Mouse (Mus musculus) stomach, postnatal 0 days (tissue): ENCODE measurements around the gene Larp1. TPM values are rescaled to one million over a fixed set of nuclear protein-coding genes. Genes with fewer than 3 reads are reported as not detected.

Source experiments
- ATAC-seq: fragments of 200-750 bp; cut with Nextera tagmentation; 2 replicates; pipeline ENCODE4 v1.8.0; 2017; ENCODE audit not compliant: low FRiP score, low TSS enrichment
- DNase-seq: peaks from one replicate; pipeline ENCODE4 v3.0.0-alpha.2; 2016; ENCODE audit warnings: low spot score
- H3K27ac ChIP-seq: fragments of 300-500 bp; sonication (generic); replicated peaks from 2 replicates; pipeline ENCODE4 v1.5.1; 2014; ENCODE audit warnings: mild to moderate bottlenecking, control low read depth
- H3K27me3 ChIP-seq: fragments of 300-500 bp; sonication (generic); 2 replicates; pipeline ENCODE4 v1.6.1; 2014; ENCODE audit warnings: low read length; ENCODE audit not compliant: control insufficient read depth, insufficient read depth
- H3K36me3 ChIP-seq: fragments of 300-500 bp; sonication (generic); 2 replicates; pipeline ENCODE4 v1.6.1; 2014; ENCODE audit warnings: low read length, mixed read lengths; ENCODE audit not compliant: control insufficient read depth, insufficient read depth
- H3K4me1 ChIP-seq: fragments of 300-500 bp; sonication (generic); replicated peaks from 2 replicates; pipeline ENCODE4 v1.6.1; 2014; ENCODE audit warnings: antibody characterized with exemption; ENCODE audit not compliant: control insufficient read depth, insufficient read depth
- H3K4me2 ChIP-seq: fragments of 300-500 bp; sonication (generic); replicated peaks from 2 replicates; pipeline ENCODE4 v1.6.1; 2014; ENCODE audit warnings: low read depth, mild to moderate bottlenecking, control low read depth, moderate library complexity
- H3K4me3 ChIP-seq: fragments of 300-500 bp; sonication (generic); 2 replicates; pipeline ENCODE4 v1.5.1; 2014; ENCODE audit warnings: low read depth, low read length, control low read depth
- H3K9ac ChIP-seq: fragments of 300-500 bp; sonication (generic); 2 replicates; pipeline ENCODE4 v1.6.1; 2014; ENCODE audit warnings: mild to moderate bottlenecking, low read length, control low read depth, mixed read lengths
- H3K9me3 ChIP-seq: fragments of 300-500 bp; sonication (generic); 2 replicates; pipeline ENCODE4 v1.6.1; 2016; ENCODE audit warnings: low read length; ENCODE audit not compliant: control insufficient read depth
- CTCF ChIP-seq: IDR thresholded peaks from 2 replicates; pipeline ENCODE4 v1.5.1; 2016; ENCODE audit warnings: antibody characterized with exemption, low read depth, mild to moderate bottlenecking, moderate library complexity
- EP300 ChIP-seq: optimal IDR thresholded peaks from 2 replicates; pipeline ENCODE3; 2016; ENCODE audit warnings: antibody characterized with exemption
- WGBS: fragments of 180-500 bp; shearing (Covaris S2); extraction: QIAGEN DNeasy Blood & Tissue Kit; methylation state at CpG from one replicate; pipeline ENCODE4 v1.1.7; 2014; 5-methylcytosine and 5-hydroxymethylcytosine counted together
- polyA plus RNA-seq: library from polyadenylated mRNA; unstranded; fragments of >200 nt; fragmentation: Nextera tagmentation; extraction: Ambion mirVana; gene quantifications from 2 replicates; pipeline ENCODE4 v1.2.1, GENCODE M21; 2015

Gene Larp1
- polyA plus RNA-seq, 1 experiment from 2014 or later, result 11.6 TPM

DNA sequence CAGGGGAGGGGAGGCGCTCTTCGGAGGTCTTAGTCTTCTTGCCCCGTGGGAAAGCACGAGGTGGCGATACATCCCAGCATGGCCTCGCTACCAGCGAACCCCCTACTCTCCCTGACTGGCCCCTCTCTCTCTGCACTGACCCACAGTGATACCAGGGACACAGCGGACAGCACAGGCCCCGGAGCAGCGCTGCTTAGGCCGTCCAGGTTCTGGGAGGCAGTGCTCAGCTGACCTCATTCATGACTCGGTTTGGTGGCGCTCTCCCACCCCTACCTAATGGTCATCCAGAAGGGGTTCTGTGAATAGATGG, 94.4 kb downstream of the Larp1 start:
- H3K27me3 ChIP-seq, result no peaks in the 10 kb centered on the region
- DNase-seq (no peak), ATAC-seq (no peak; the same call in 1 of the 2 replicates)
- peak overlapping the region; percentile 48 for H3K9ac ChIP-seq
- TF ChIP-seq CTCF (no peak), EP300 (no peak)
- peak overlapping the region; percentile 4; the same call in 1 of the 2 replicates for H3K4me3 ChIP-seq
- no peaks in the 10 kb centered on the region for H3K36me3 ChIP-seq
- peak overlapping the region; percentile 66; the same call in 1 of the 2 replicates for H3K27ac ChIP-seq
- H3K9me3 ChIP-seq, result no peaks in the 10 kb centered on the region
- WGBS, result 55% methylated on average over 13 of the region's 13 CpGs
- peak overlapping the region; percentile 33 for H3K4me2 ChIP-seq
- H3K4me1 ChIP-seq, result no peaks in the 10 kb centered on the region; the same call in 1 of the 2 replicates

DNA sequence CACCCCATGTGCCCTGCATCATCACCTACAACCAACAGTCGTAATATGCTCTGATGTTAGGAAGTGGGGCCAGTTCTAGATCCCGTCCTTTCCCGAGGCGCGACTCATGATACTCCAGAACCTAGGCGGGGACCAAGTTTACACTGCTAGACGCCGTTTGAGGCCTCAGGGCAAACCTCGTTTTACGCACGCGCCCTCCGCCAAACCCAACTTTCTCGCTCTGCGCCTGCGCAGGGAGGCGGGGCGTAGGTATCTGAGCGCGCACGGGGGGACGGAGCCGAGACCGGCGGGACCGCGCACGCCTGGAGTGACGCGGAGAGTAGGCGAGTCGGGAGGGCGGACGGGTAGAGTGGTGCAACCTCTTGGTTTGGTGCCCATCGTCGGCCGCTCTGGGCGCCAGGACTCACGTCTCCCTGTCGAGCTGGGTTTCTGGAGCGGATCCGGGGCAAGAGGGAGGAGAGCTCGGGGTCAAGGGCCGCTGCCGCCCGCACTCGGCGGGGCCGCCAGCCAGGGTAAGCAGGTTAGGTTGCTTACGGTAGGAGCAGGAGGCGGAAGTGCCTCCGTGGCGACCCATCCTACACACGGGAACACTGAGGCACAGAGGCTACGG, 94.9 kb downstream of the Larp1 start, which contains the start of gene Cnot8:
Cnot8 (plus strand) TSS at position 457 of the 610 bp plus-strand sequence.
- H3K27ac ChIP-seq, result peak within 1 kb of the TSS; percentile 94
- no peaks in the 10 kb centered on the region for H3K27me3 ChIP-seq
- no peaks in the 10 kb centered on the region; the same call in 1 of the 2 replicates for H3K4me1 ChIP-seq
- DNase-seq, result peak; percentile 100
- ATAC-seq, result peak; percentile 98
- H3K9me3 ChIP-seq, result no peaks in the 10 kb centered on the region
- WGBS, result under 1% methylated on average over 54 of the region's 55 CpGs
- H3K9ac ChIP-seq, result peak within 1 kb of the TSS; percentile 82
- peak within 1 kb of the TSS; percentile 77 for H3K4me3 ChIP-seq
- H3K4me2 ChIP-seq, result peak within 1 kb of the TSS; percentile 77
- H3K36me3 ChIP-seq, result no peaks in the 10 kb centered on the region
- TF ChIP-seq CTCF (no peak), EP300 (peak; percentile 22)

DNA sequence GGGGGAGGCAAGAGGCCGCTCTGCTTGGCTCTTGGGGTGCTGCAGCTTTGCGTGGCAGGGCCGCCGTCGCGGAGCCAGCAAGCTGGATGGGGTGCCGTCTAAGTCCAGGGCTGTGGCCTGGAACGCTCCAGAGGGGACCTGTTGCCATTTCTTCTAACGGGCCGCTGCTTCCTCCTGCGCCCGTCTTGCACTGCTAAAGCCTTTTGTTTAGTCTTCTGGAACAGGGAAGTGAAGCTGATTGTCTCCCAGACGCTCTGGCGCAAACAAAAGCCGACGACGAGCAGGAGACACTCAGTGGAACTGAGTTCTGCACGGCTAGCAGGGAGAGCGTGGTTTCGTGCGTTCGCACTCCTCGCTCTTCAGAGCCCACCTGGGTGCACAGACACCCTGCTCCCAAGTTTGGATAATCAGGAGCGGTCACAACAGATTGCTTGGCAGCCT, 95.5 kb downstream of the Larp1 start:
- H3K9ac ChIP-seq, result peak overlapping the region; percentile 82
- H3K27me3 ChIP-seq, result no peaks in the 10 kb centered on the region
- H3K4me1 ChIP-seq, result no peaks in the 10 kb centered on the region; the same call in 1 of the 2 replicates
- ATAC-seq, result peak; percentile 1; the same call in 1 of the 2 replicates
- 0% methylated on average over 24 of the region's 24 CpGs for WGBS
- TF ChIP-seq EP300, result no peak
- TF ChIP-seq CTCF, result no peak
- H3K9me3 ChIP-seq, result no peaks in the 10 kb centered on the region
- DNase-seq, result peak; percentile 57
- peak overlapping the region; percentile 94 for H3K27ac ChIP-seq
- H3K4me3 ChIP-seq, result peak overlapping the region; percentile 77
- H3K4me2 ChIP-seq, result peak overlapping the region; percentile 77
- no peaks in the 10 kb centered on the region for H3K36me3 ChIP-seq

DNA sequence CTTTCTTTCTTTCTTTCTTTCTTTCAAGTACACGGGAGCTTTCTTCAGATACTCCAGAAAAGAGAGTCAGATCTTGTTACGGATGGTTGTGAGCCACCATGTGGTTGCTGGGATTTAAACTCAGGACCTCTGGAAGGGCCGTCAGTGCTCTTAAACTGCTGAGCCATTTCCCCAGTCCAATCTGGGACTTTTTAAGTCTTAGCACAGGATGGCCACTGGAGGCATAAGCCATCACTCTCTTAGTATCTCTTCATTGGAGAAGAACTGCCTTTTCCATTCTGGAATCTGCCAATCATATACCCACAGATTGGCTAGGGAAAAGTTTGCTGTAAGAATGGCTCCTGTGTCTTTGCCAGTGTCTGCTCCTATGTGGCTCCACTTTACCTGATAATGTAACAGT, 98.1 kb downstream of the Larp1 start:
- no peaks in the 10 kb centered on the region for H3K27me3 ChIP-seq
- no peak overlapping the region for H3K4me2 ChIP-seq
- ATAC-seq (no peak), DNase-seq (no peak)
- peaks cover 15% of the 10 kb centered on the region for H3K36me3 ChIP-seq
- TF ChIP-seq CTCF (peak; percentile 41), EP300 (no peak)
- no peak overlapping the region for H3K4me3 ChIP-seq
- no peak overlapping the region for H3K9ac ChIP-seq
- H3K4me1 ChIP-seq, result no peaks in the 10 kb centered on the region; the same call in 1 of the 2 replicates
- no peak overlapping the region for H3K27ac ChIP-seq
- H3K9me3 ChIP-seq, result no peaks in the 10 kb centered on the region
- WGBS, result 48% methylated on average over 3 of the region's 3 CpGs

DNA sequence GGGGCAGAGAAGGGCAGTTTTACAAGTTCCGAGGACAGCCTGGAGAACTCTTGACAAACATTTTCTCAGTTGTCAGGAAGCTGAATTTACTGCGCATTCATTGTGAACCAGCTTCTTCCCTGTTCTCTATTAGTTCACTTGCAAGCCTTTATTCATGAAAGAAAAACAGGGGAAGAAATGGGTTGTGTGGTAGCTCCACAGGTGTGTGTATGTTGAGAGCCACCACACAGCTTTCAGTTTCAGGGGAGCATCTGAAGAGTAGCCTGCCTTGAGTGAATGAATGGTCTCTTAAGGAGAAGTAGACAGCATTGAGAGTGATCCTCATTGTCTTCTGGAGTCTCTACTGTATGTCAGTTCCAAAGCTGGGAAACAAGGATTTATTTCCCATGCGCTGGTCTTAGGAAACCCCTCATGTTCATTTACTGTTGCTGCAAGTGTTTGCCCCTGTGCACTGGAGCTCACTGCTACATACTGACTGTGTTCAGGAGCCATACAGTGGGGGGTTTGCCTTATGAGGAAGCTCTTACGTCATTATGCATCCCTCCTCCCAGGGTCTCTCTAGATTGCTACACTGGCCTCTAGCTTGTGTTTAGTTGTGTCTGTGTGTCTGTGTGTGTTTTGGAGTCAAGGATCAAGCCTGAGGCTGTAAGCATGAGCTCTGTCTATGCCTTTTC, 98.9 kb downstream of the Larp1 start:
- no peaks in the 10 kb centered on the region; the same call in 1 of the 2 replicates for H3K4me1 ChIP-seq
- no peak for TF ChIP-seq EP300
- no peak for TF ChIP-seq CTCF
- WGBS, result 76% methylated on average over 4 of the region's 4 CpGs
- peaks cover 15% of the 10 kb centered on the region for H3K36me3 ChIP-seq
- ATAC-seq (no peak), DNase-seq (no peak)
- H3K9ac ChIP-seq, result no peak overlapping the region
- H3K4me2 ChIP-seq, result no peak overlapping the region
- no peaks in the 10 kb centered on the region for H3K27me3 ChIP-seq
- H3K4me3 ChIP-seq, result no peak overlapping the region
- no peaks in the 10 kb centered on the region for H3K9me3 ChIP-seq
- H3K27ac ChIP-seq, result no peak overlapping the region

Other genes starting within 250 kb of the Larp1 start
- 8.7 TPM in 2 replicates for gene Sap30l, start 207.4 kb upstream of the Larp1 start, polyA plus RNA-seq
- gene Hand1, start 176.2 kb upstream of the Larp1 start, polyA plus RNA-seq, result 0.12 and 0.16 TPM in 2 replicates
- gene Gm12248, start 84.1 kb downstream of the Larp1 start, polyA plus RNA-seq, result not detected in 2 replicates
- 41.4 and 42.9 TPM in 2 replicates for gene Cnot8, start 95.1 kb downstream of the Larp1 start, polyA plus RNA-seq
- gene Gemin5, start 159.5 kb downstream of the Larp1 start, polyA plus RNA-seq, result 4.4 and 4.9 TPM in 2 replicates
- 96.3 and 98.6 TPM in 2 replicates for gene Mrpl22, start 162.6 kb downstream of the Larp1 start, polyA plus RNA-seq
- gene Igtp, start 190.5 kb downstream of the Larp1 start, polyA plus RNA-seq, result 4.1 and 4.7 TPM in 2 replicates
- 3.8 and 3.9 TPM in 2 replicates for gene Irgm2, start 190.6 kb downstream of the Larp1 start, polyA plus RNA-seq